Mouse (Mus musculus) megakaryocyte, embryonic 14.5 days (primary cell): ENCODE data around the gene Wrap73.

ENCODE experiments used
- FLI1 ChIP-seq: IDR thresholded peaks from 2 replicates; pipeline ENCODE4 v1.6.1; 2012; ENCODE audit warnings: low read length, inconsistent platforms, mixed read lengths
- GATA1 ChIP-seq: IDR thresholded peaks from 3 replicates; pipeline ENCODE4 v1.6.1; 2012; ENCODE audit warnings: mixed read lengths, low read length, inconsistent platforms, borderline replicate concordance

GRCm38 (mm10) chr4:154127273-154127672 lies 14.9 kb upstream of the Wrap73 start:
- TF ChIP-seq FLI1: no peak
- TF ChIP-seq GATA1: no peak
